Mouse (Mus musculus): ENCODE results near the gene Bspry.

GRCm38 (mm10) chr4:62508839-62509238, 29.0 kb downstream of the Bspry start:
- TF ChIP-seq REST (IDR thresholded peaks at IDR 0.05; ENCODE audit: insufficient read depth, insufficient read length) (no peak), POLR2A (IDR thresholded peaks at IDR 0.05; ENCODE audit: insufficient read length, low read depth) (no peak), CEBPB (IDR thresholded peaks at IDR 0.05; ENCODE audit: insufficient read depth, poor library complexity, severe bottlenecking) (no peak), SRF (IDR thresholded peaks at IDR 0.05; ENCODE audit: control insufficient read depth, insufficient read length, low read depth) (no peak), E2F4 (IDR thresholded peaks at IDR 0.05; ENCODE audit: insufficient read depth) (no peak)

All from myocyte (in vitro differentiated cells).